Mouse (Mus musculus): Measurements from ENCODE around the gene Gimap8. TPM values are rescaled to one million over a fixed set of nuclear protein-coding genes. Genes with fewer than 3 reads are reported as not detected.

Gimap8 gene
- 10.5 TPM for polyA plus RNA-seq (2014; fragmentation: Illumina TruSeq; extraction: RNeasy Lipid Tissue Mini Kit (QIAGEN cat#74804))

DNA sequence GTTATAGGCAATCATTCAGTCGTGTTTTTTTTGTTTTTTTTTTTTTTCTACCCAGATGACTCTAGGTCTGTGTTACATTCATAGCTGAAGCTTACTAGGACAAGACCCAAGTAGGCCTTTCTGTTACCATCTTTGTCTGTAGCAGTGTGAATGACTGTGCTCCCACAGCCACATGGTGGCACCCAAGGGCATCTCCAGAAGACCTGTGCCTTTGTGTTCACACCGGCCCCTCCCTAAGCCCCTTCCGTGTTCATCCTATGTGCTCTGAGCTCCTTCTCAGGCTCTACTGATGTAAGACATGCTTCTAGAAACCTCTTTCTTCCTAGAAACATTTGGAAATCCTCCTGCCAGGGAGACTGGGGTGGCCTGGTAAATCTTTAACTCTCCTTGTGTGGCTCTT, at the start of gene Gimap8:
TSS of gene Gimap8 (plus strand) at position 240 of the 400 bp plus-strand sequence.

DNA sequence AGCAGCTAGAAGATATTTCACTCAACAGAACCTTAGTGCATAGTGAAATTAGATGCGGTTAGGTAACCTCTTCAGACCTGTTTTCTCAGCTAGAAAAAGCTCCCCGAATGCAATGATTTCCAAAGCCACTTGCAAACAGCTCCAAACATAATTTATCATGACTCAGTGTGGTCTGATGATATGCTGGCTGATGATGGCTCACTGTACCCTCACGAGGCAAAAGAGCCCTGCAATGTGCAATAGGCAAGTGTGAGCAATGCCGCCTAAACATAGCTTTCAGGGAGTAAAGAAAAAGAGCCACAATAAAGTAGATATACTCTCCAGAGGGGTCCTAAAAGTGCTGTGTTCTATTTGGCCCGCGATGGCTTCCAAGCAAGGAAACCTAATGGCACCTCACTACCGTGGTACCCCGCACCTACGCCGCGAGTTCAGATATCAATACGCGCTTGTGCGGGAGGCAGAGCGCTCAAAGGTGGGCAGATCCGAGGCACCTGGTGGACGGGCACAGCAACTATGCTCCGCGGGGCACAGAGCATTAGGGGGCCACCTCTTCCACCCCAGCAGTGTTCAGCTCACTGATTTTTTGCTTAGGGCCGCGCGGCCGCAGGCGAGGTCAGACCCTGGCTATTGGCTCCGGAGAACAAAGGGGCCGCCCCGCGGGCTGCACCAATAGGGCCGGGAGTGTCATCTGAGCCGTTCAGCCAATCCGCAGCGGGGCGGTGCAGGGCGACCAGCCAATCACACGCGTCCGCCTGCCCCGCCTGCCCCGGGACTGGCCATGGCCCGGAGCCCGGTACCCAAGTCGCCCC, 45.6 kb upstream of the Gimap8 start, which contains the start of gene Zfp775:
TSS of gene Zfp775 (plus strand) at position 793 of the 809 bp plus-strand sequence.

DNA sequence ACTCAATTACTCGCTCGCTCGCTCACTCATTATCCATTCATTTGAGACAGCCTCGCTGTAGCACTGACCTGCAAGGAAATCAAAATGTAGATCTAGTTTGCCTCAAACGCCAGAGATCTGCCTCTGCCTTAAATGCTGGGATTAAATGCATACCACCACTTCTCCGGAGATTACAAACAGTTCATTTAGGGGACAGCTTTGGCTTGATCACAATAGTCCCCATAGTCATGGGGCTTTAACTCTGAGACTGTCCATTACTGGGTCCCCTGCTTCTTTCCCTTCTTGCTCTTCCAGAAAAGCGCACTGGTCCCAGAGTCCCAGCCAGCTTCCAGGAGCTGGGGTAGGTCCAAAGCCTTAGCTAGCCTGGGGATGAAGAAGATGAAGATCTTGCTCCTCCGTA, 20.6 kb upstream of the Gimap8 start, which contains the start of gene AI854703:
TSS of gene AI854703 (plus strand) at position 301 of the 400 bp plus-strand sequence.

DNA sequence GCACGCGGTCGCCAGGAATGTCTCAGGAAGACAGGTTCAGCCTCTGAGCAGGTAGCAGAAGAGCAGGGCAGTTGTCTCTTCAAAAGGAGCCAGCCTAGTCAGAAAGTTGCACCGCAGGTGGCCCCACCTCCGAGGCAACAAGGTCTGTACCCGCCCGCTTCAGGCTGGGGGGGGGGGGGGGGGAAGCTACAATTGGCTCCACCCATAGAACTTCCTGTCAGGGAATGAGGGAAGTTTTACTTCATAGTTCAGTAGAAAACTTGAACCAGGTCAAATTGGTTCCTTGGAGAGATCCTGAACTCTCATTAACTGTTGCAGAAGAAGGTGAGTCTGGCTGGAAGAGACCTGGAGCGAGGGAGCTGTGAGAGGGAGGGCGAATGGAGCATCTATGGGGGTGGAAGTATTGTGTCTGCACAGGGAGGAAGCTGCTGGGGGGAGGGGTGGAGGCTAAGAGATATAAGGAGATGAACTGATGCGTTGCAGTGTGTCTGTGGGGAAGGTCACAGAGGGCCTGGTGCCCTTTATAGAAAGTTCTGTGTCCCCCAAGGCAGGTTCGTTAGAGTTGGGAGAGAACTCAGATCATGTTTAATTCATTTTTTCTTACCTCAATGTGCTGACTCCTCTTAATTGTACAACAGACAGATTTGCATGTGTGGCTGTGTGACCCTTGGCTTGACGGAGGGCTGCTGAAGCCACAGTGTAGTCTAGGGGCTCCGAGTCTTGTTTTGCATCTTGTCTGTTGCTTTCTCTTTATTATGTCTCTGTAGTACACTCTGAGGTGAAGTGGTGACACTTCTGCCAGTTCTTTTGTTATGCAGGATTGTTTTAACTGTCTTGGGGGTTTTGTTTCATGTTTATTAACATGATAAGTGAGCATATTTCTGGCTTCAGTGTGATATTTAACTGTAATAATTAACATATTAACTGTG, 29.2 kb downstream of the Gimap8 start, which contains the start of gene Gimap9:
TSS of gene Gimap9 (plus strand) at position 199 of the 929 bp plus-strand sequence.

DNA sequence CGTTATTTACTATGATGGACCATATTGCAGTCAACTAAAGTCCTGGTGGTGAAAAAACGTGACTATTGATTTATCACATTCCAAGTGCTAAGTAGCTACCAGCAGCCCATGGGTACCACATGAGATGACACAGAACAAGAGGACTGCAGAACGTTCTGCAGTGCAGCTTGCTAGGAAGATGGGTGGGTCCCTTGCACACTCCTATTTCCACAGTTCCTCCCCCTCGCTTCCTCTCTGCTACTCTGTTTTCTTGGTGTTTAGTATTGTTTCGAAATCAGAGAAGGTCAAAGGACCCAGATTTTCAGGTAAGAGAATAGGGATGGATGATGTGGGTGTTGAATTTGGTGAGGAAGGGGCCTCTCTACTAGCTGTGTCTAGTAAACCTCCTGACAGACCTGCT, 37.3 kb downstream of the Gimap8 start, which contains the start of gene Gimap4:
TSS of gene Gimap4 (plus strand) at position 231 of the 400 bp plus-strand sequence.

Other genes starting within 250 kb of the Gimap8 start
- 14.8 TPM for gene Zfp467, start 201.4 kb upstream of the Gimap8 start, polyA plus RNA-seq (2014; fragmentation: Illumina TruSeq; extraction: RNeasy Lipid Tissue Mini Kit (QIAGEN cat#74804))
- not detected for gene Sspo, start 199.0 kb upstream of the Gimap8 start, polyA plus RNA-seq (2014; fragmentation: Illumina TruSeq; extraction: RNeasy Lipid Tissue Mini Kit (QIAGEN cat#74804))
- gene Atp6v0e2, start 109.6 kb upstream of the Gimap8 start, polyA plus RNA-seq (2014; fragmentation: Illumina TruSeq; extraction: RNeasy Lipid Tissue Mini Kit (QIAGEN cat#74804)), result 53.1 TPM
- gene Lrrc61, start 92.4 kb upstream of the Gimap8 start, polyA plus RNA-seq (2014; fragmentation: Illumina TruSeq; extraction: RNeasy Lipid Tissue Mini Kit (QIAGEN cat#74804)), result 4.6 TPM
- gene Rarres2, start 74.4 kb upstream of the Gimap8 start, polyA plus RNA-seq (2014; fragmentation: Illumina TruSeq; extraction: RNeasy Lipid Tissue Mini Kit (QIAGEN cat#74804)), result 9.9 TPM
- not detected for gene Gm45021, start 57.6 kb upstream of the Gimap8 start, polyA plus RNA-seq (2014; fragmentation: Illumina TruSeq; extraction: RNeasy Lipid Tissue Mini Kit (QIAGEN cat#74804))
- 17.6 TPM for gene Repin1, start 53.4 kb upstream of the Gimap8 start, polyA plus RNA-seq (2014; fragmentation: Illumina TruSeq; extraction: RNeasy Lipid Tissue Mini Kit (QIAGEN cat#74804))
- not detected for gene Gm44965, start 53.3 kb upstream of the Gimap8 start, polyA plus RNA-seq (2014; fragmentation: Illumina TruSeq; extraction: RNeasy Lipid Tissue Mini Kit (QIAGEN cat#74804))
- 0.46 TPM for gene Zfp775, start 45.2 kb upstream of the Gimap8 start, polyA plus RNA-seq (2014; fragmentation: Illumina TruSeq; extraction: RNeasy Lipid Tissue Mini Kit (QIAGEN cat#74804))
- 0.86 TPM for gene AI854703, start 20.5 kb upstream of the Gimap8 start, polyA plus RNA-seq (2014; fragmentation: Illumina TruSeq; extraction: RNeasy Lipid Tissue Mini Kit (QIAGEN cat#74804))
- gene Gimap9, start 28.9 kb downstream of the Gimap8 start, polyA plus RNA-seq (2014; fragmentation: Illumina TruSeq; extraction: RNeasy Lipid Tissue Mini Kit (QIAGEN cat#74804)), result 23.7 TPM
- gene Gimap4, start 37.3 kb downstream of the Gimap8 start, polyA plus RNA-seq (2014; fragmentation: Illumina TruSeq; extraction: RNeasy Lipid Tissue Mini Kit (QIAGEN cat#74804)), result 67.1 TPM
- gene Gimap6, start 61.0 kb downstream of the Gimap8 start, polyA plus RNA-seq (2014; fragmentation: Illumina TruSeq; extraction: RNeasy Lipid Tissue Mini Kit (QIAGEN cat#74804)), result 42.7 TPM
- gene Gm28053, start 71.4 kb downstream of the Gimap8 start, polyA plus RNA-seq (2014; fragmentation: Illumina TruSeq; extraction: RNeasy Lipid Tissue Mini Kit (QIAGEN cat#74804)), result not detected
- 0.63 TPM for gene Gimap7, start 71.4 kb downstream of the Gimap8 start, polyA plus RNA-seq (2014; fragmentation: Illumina TruSeq; extraction: RNeasy Lipid Tissue Mini Kit (QIAGEN cat#74804))
- gene Gimap1, start 91.8 kb downstream of the Gimap8 start, polyA plus RNA-seq (2014; fragmentation: Illumina TruSeq; extraction: RNeasy Lipid Tissue Mini Kit (QIAGEN cat#74804)), result 0.83 TPM
- gene Gimap5, start 99.0 kb downstream of the Gimap8 start, polyA plus RNA-seq (2014; fragmentation: Illumina TruSeq; extraction: RNeasy Lipid Tissue Mini Kit (QIAGEN cat#74804)), result 4.7 TPM
- gene Gimap3, start 123.6 kb downstream of the Gimap8 start, polyA plus RNA-seq (2014; fragmentation: Illumina TruSeq; extraction: RNeasy Lipid Tissue Mini Kit (QIAGEN cat#74804)), result 2.7 TPM
- gene Tmem176a, start 193.7 kb downstream of the Gimap8 start, polyA plus RNA-seq (2014; fragmentation: Illumina TruSeq; extraction: RNeasy Lipid Tissue Mini Kit (QIAGEN cat#74804)), result 202 TPM
- gene Tmem176b, start 194.3 kb downstream of the Gimap8 start, polyA plus RNA-seq (2014; fragmentation: Illumina TruSeq; extraction: RNeasy Lipid Tissue Mini Kit (QIAGEN cat#74804)), result 45.4 TPM
- gene Aoc1, start 225.7 kb downstream of the Gimap8 start, polyA plus RNA-seq (2014; fragmentation: Illumina TruSeq; extraction: RNeasy Lipid Tissue Mini Kit (QIAGEN cat#74804)), result 3.1 TPM